Mouse (Mus musculus) left cerebral cortex, postnatal 36 days (tissue): Measurements from ENCODE around the gene Pdxk. TPM values are rescaled to one million over a fixed set of nuclear protein-coding genes. Genes with fewer than 3 reads are reported as not detected.

ENCODE experiments used
- DNase-seq, 2 experiments: peaks; one replicate each; pipeline ENCODE4 v3.0.0; 2021 to 2022; ENCODE audit warnings: low spot score in 2 of 2, mixed read lengths in 1 of 2
- intact Hi-C: fragments of 180-260 bp; cut with DNase I; formaldehyde crosslinking; loops from one replicate; pipeline ENCODE4 v1.15.1; 2025
- microRNA-seq: library from miRNA; unstranded; fragments of <30 nt; microRNA quantifications from one replicate; pipeline ENCODE4 v1.2.0, GENCODE M21; 2022
- total RNA-seq, 2 experiments: library from RNA; stranded (reverse); gene quantifications; 2 replicates each; pipeline ENCODE4 v1.2.3; 2021

The Pdxk gene
- total RNA-seq, 2 experiments from 2014 or later = 114 to 120 TPM

DNA sequence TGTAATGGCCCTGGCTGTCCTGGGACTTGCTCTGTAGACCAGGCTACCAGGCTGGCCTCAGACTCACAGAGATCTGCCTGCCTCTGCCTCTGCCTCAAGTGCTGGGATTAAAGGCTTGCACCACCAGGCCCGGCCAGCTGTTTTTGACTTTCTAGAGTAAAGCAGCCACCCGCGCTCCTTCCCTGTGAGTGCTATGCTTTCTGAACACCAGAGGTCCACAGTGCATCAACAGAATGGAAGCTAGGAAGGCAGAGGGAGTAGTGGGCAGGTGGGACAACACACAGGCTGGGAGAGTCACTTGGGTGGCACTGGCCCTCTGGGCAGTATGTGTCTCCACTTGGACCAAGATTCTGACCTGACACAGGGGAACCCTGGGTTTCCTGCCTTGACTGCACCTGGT, 69.4 kb downstream of the Pdxk start:
- intact Hi-C loops = no loop called here
- DNase-seq = no peak

DNA sequence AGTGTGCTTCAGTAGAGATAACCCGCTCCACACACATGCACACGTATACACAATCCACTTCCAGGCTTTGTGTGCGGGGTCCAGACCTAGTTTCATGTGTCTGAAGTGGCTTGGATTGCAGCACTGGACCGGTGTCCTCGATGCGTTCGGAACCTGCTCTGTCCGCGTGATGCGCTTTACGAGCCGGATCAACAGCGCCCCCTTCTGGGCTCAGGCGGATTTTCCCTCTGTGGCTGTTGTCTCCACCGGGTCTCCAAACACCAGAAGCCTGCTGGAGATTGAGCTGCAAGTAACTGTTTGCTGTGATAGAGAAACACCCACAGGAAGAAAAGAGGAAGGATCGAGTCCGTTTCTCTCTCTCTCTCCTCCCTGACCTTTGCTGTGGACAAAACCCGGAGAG, 72.7 kb downstream of the Pdxk start:
- peak; percentile 78 to 87 for DNase-seq
- intact Hi-C loops = loop anchor here (1.0 kb wide), 1 partner anchor 113 kb away; no protein-coding TSS in a partner anchor

DNA sequence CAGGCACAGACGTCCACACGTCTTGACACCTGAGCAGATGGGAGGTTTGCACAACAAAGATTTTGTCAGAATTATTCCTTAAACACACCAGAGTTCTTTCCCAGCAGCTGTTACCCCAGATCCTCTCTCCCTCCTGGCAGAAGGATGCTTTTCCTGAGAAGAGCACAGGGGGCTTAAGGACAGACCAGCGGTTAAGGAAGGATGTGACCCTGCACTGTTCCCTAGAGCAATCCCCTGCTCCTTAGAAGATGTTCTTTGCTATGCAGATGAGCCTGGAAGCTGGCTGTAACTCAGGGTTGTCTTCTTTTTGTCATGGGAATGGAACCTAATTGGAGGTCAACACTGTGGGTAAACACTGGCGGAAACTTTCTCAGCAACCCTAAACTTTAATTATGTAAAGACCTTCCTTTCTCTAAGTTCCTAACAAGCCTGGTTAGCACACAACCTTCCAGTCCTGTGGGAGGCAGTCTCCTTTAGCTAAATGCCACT, 73.7 kb downstream of the Pdxk start:
- DNase-seq = no peak
- intact Hi-C loops = no loop called here

DNA sequence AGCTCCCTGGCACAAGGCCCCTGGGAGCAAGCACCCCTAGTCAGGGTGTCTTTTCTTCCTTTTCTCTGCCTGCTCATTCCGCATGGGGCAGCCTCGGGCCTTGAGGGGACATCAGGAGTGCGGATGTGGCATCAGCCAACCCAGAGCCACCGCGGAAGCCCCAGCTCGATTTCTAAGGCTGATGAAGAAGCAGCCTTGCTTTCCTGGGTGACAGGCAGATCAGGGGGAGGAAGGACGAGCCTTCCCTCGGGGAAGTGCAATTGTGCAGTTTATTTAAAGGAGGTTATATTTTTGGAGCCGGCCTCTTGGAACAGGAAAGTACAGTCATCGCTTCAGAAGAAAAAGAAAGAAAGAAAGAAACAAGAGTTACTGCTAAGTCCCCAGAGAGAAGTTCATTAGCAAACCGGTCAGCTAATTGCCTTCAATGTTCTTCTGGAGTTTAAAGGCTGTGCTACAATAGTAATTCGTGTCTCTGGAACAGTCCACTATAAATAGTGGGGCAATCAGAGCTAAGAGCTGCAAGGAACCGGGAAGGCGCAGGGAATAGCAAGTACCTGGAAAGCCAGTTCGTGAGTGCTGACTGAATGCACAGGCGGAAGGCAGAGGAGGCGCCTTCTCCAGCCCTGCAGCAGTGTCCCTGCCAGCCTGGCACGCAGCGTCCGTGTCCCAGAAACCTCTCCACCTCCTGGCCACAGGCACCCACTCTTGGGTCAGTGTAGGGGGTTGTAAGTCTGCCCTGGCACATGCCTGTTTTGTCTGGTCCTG, 76.4 kb downstream of the Pdxk start:
- intact Hi-C loops = loop anchor here (5.0 kb wide), 2 partner anchors 36 to 91 kb away; partner anchors contain the start of gene Agpat3
- DNase-seq = peak; percentile 70 to 79

Small RNA genes within 50 kb of the gene (microRNA-seq; reads per million reads assigned to microRNA genes)
- gene Mir6410 (not detected), gene Mir6907 (3.3 reads per million, percentile 7 among the genes with 10 or more reads in this experiment), gene Mir6908 (0.76 reads per million)

Other genes with a start within 250 kb of the Pdxk start
- 10 to 100 TPM; 82.3 to 89.2 TPM for gene Trappc10, start 220.3 kb downstream of the Pdxk start, total RNA-seq
- gene Agpat3, start 112.5 kb downstream of the Pdxk start, total RNA-seq = 100 to 1,000 TPM; 269 to 279 TPM
- gene Rrp1, start 51.9 kb downstream of the Pdxk start, total RNA-seq = 100 to 1,000 TPM; 348 to 358 TPM
- 10 to 100 TPM; 35.4 to 42.4 TPM for gene Cstb, start 39.3 kb downstream of the Pdxk start, total RNA-seq
- not detected for gene Olfr1358, start 52.5 kb upstream of the Pdxk start, total RNA-seq
- 10 to 100 TPM; 30.2 to 33.2 TPM for gene Ilvbl, start 109.4 kb upstream of the Pdxk start, total RNA-seq
- gene Syde1, start 127.0 kb upstream of the Pdxk start, total RNA-seq = 1 to 10 TPM; 5.9 to 6.4 TPM
- gene Olfr1357, start 153.1 kb upstream of the Pdxk start, total RNA-seq = not detected